Comparison of ENCODE assay signal across 26 mouse cellular contexts in genomic region chr19:26999596-26999995, GRCm38 (mm10).
DNase-seq lines count a peak whose midpoint lies in the region; ATAC-seq and TF ChIP-seq lines count a peak whose summit lies in the region.
"Had no signal": no experiment of that assay in that cellular context is flagged by ENCODE, and none has a peak within 500 bp of the region (broad histone marks: within the 10 kb centered on the region; RNA-seq: fewer than 3 reads in every experiment).

No protein-coding gene starts in this region.

- no peak overlapping the region for H3K9ac ChIP-seq in midbrain, embryonic 15.5 days
- no peak overlapping the region for H3K9ac ChIP-seq in midbrain, embryonic 16.5 days (ENCODE audit: low read depth, low read length)
- H3K9ac ChIP-seq in neural tube, embryonic 15.5 days (replicated peaks): no peak overlapping the region
- H3K9ac ChIP-seq: embryonic facial prominence, embryonic 15.5 days; forebrain, embryonic 13.5 days; intestine, embryonic 15.5 days; liver, embryonic 14.5 days had no signal

- H3K4me1 ChIP-seq in midbrain, embryonic 15.5 days: no peaks in the 10 kb centered on the region
- H3K4me1 ChIP-seq in midbrain, embryonic 16.5 days (ENCODE audit: control insufficient read depth, insufficient read depth, low read length): peaks cover 4% of the 10 kb centered on the region; the same call in 1 of the 2 replicates
- no peaks in the 10 kb centered on the region; the same call in 1 of the 2 replicates for H3K4me1 ChIP-seq in neural tube, embryonic 15.5 days
- H3K4me1 ChIP-seq: embryonic facial prominence, embryonic 10.5 days; embryonic facial prominence, embryonic 15.5 days; forebrain, embryonic 13.5 days; hindbrain, embryonic 10.5 days; intestine, embryonic 15.5 days had no signal

- no peak for TF ChIP-seq POLR2A in brain, embryonic 14.5 days (IDR thresholded peaks at IDR 0.05; ENCODE audit: borderline replicate concordance, extremely low read depth, insufficient read depth, insufficient read length, poor library complexity, severe bottlenecking)

- WGBS in midbrain, embryonic 15.5 days: 53% methylated on average over 3 of the region's 3 CpGs
- 54% methylated on average over 3 of the region's 3 CpGs for WGBS in midbrain, embryonic 16.5 days
- 45% methylated on average over 3 of the region's 3 CpGs for WGBS in neural tube, embryonic 15.5 days

- H3K27ac ChIP-seq in midbrain, embryonic 15.5 days: no peak overlapping the region
- H3K27ac ChIP-seq in midbrain, embryonic 16.5 days (ENCODE audit: low read length): no peak overlapping the region
- no peak overlapping the region for H3K27ac ChIP-seq in neural tube, embryonic 15.5 days (replicated peaks)
- H3K27ac ChIP-seq: embryonic facial prominence, embryonic 10.5 days; embryonic facial prominence, embryonic 15.5 days; forebrain, embryonic 13.5 days; hindbrain, embryonic 10.5 days; intestine, embryonic 15.5 days; kidney, postnatal 0 days; liver, embryonic 14.5 days; macrophage had no signal

- no peaks in the 10 kb centered on the region for H3K36me3 ChIP-seq in midbrain, embryonic 15.5 days (replicated peaks)
- no peaks in the 10 kb centered on the region for H3K36me3 ChIP-seq in midbrain, embryonic 16.5 days (ENCODE audit: control insufficient read depth, insufficient read depth, low read length)
- H3K36me3 ChIP-seq in neural tube, embryonic 15.5 days: no peaks in the 10 kb centered on the region
- H3K36me3 ChIP-seq: embryonic facial prominence, embryonic 10.5 days; embryonic facial prominence, embryonic 15.5 days; hindbrain, embryonic 10.5 days; intestine, embryonic 15.5 days had no signal

- no peak overlapping the region for H3K4me2 ChIP-seq in midbrain, embryonic 15.5 days
- H3K4me2 ChIP-seq in midbrain, embryonic 16.5 days (ENCODE audit: low read length): no peak overlapping the region
- no peak overlapping the region for H3K4me2 ChIP-seq in neural tube, embryonic 15.5 days
- H3K4me2 ChIP-seq: embryonic facial prominence, embryonic 15.5 days; forebrain, embryonic 13.5 days; intestine, embryonic 15.5 days had no signal

- peak; percentile 32 for DNase-seq in layer of hippocampus, adult 11-12 months (ENCODE audit: low spot score)
- DNase-seq in layer of hippocampus, postnatal 10 days (ENCODE audit: low spot score in 2 of 2): no peak
- peak; percentile 62 for DNase-seq in brain, adult 2 months (ENCODE audit: low read depth, low spot score)
- DNase-seq in brain, embryonic 14.5 days (ENCODE audit: low read depth): peak; percentile 42
- DNase-seq: adrenal gland, postnatal 36 days; B cell, adult 2 months; cerebellum, adult 8-10 months; cerebellum, postnatal 25 days; gastrocnemius, postnatal 14 days; heart, postnatal 14 days; kidney, postnatal 4 days; liver; lung, adult 2 months; lung, postnatal 10 days had no signal

- H3K27me3 ChIP-seq in midbrain, embryonic 15.5 days (replicated peaks): no peaks in the 10 kb centered on the region
- no peaks in the 10 kb centered on the region for H3K27me3 ChIP-seq in midbrain, embryonic 16.5 days (ENCODE audit: control insufficient read depth, insufficient read depth, low read depth, low read length)
- no peaks in the 10 kb centered on the region for H3K27me3 ChIP-seq in neural tube, embryonic 15.5 days (replicated peaks)
- H3K27me3 ChIP-seq: embryonic facial prominence, embryonic 15.5 days; forebrain, embryonic 13.5 days; intestine, embryonic 15.5 days had no signal

- ATAC-seq in midbrain, embryonic 15.5 days (replicated peaks): 0 out of 2 replicates have a peak, but pooled peaks have one; percentile 42
- ATAC-seq in midbrain, embryonic 16.5 days: no peak
- no peak for ATAC-seq in neural tube, embryonic 15.5 days (ENCODE audit: low FRiP score)
- ATAC-seq: forebrain, embryonic 13.5 days; hindbrain, embryonic 16.5 days; intestine, embryonic 15.5 days had no signal

- TF ChIP-seq CTCF in brain, embryonic 14.5 days (IDR thresholded peaks at IDR 0.05; ENCODE audit: borderline replicate concordance, extremely low read depth, insufficient read depth, insufficient read length): no peak

- no peak overlapping the region for H3K4me3 ChIP-seq in midbrain, embryonic 15.5 days
- H3K4me3 ChIP-seq in midbrain, embryonic 16.5 days (ENCODE audit: low read depth, low read length): no peak overlapping the region
- H3K4me3 ChIP-seq in neural tube, embryonic 15.5 days (replicated peaks): no peak overlapping the region
- H3K4me3 ChIP-seq: embryonic facial prominence, embryonic 10.5 days; embryonic facial prominence, embryonic 15.5 days; forebrain, embryonic 13.5 days; hindbrain, embryonic 10.5 days; intestine, embryonic 15.5 days had no signal

- H3K9me3 ChIP-seq in midbrain, embryonic 15.5 days: no peaks in the 10 kb centered on the region
- no peaks in the 10 kb centered on the region for H3K9me3 ChIP-seq in midbrain, embryonic 16.5 days (replicated peaks; ENCODE audit: control insufficient read depth, low read length, poor library complexity, severe bottlenecking)
- H3K9me3 ChIP-seq in neural tube, embryonic 15.5 days (replicated peaks): no peaks in the 10 kb centered on the region
- H3K9me3 ChIP-seq: embryonic facial prominence, embryonic 10.5 days; embryonic facial prominence, embryonic 15.5 days; forebrain, embryonic 13.5 days; hindbrain, embryonic 10.5 days; intestine, embryonic 15.5 days had no signal

Comparison
In these comparisons a context has a peak if more than half of its experiments do, and no peak if none do; other contexts are left out.
1. DNase-seq: peak in layer of hippocampus, adult 11-12 months (single experiment), brain, adult 2 months (single experiment) and brain, embryonic 14.5 days (single experiment); none in layer of hippocampus, postnatal 10 days (0 of 2).